Mouse (Mus musculus): ENCODE data around the gene Jag2. TPM values are rescaled to one million over a fixed set of nuclear protein-coding genes. Genes with fewer than 3 reads are reported as not detected.

The Jag2 gene
- polyA plus RNA-seq, 1 experiment from 2014 or later, result 14.8 TPM

- no peaks in the 10 kb centered on the region for H3K9me3 ChIP-seq (replicated peaks)
- no peak overlapping the region for H3K27ac ChIP-seq (replicated peaks)
- H3K36me3 ChIP-seq, result peaks cover 5% of the 10 kb centered on the region; the same call in 1 of the 2 replicates
- H3K4me2 ChIP-seq, result no peak overlapping the region
- no peak overlapping the region for H3K4me3 ChIP-seq (replicated peaks)
- H3K9ac ChIP-seq (replicated peaks), result no peak overlapping the region
- 90% methylated on average over 3 of the region's 3 CpGs for WGBS
- H3K27me3 ChIP-seq (replicated peaks), result no peaks in the 10 kb centered on the region; the same call in 1 of the 2 replicates
- H3K4me1 ChIP-seq, result peaks cover 28% of the 10 kb centered on the region
- ATAC-seq (ENCODE audit: low FRiP score), result no peak
Measured at GRCm38 (mm10) chr12:112952926-112953565, 23.5 kb upstream of the Jag2 start.

GRCm38 (mm10) chr12:112952433-112952832, 22.9 kb upstream of the Jag2 start:
- no peaks in the 10 kb centered on the region for H3K9me3 ChIP-seq (replicated peaks)
- H3K27ac ChIP-seq (replicated peaks), result 0 out of 2 replicates have a peak overlapping the region, but pooled peaks have one; percentile 92
- peaks cover 2% of the 10 kb centered on the region; the same call in 1 of the 2 replicates for H3K36me3 ChIP-seq
- no peak for ATAC-seq (ENCODE audit: low FRiP score)
- 67% methylated on average over 8 of the region's 8 CpGs for WGBS
- H3K4me2 ChIP-seq, result no peak overlapping the region
- H3K9ac ChIP-seq (replicated peaks), result no peak overlapping the region
- H3K4me3 ChIP-seq (replicated peaks), result no peak overlapping the region
- peaks cover 28% of the 10 kb centered on the region for H3K4me1 ChIP-seq
- H3K27me3 ChIP-seq (replicated peaks), result no peaks in the 10 kb centered on the region; the same call in 1 of the 2 replicates

DNA sequence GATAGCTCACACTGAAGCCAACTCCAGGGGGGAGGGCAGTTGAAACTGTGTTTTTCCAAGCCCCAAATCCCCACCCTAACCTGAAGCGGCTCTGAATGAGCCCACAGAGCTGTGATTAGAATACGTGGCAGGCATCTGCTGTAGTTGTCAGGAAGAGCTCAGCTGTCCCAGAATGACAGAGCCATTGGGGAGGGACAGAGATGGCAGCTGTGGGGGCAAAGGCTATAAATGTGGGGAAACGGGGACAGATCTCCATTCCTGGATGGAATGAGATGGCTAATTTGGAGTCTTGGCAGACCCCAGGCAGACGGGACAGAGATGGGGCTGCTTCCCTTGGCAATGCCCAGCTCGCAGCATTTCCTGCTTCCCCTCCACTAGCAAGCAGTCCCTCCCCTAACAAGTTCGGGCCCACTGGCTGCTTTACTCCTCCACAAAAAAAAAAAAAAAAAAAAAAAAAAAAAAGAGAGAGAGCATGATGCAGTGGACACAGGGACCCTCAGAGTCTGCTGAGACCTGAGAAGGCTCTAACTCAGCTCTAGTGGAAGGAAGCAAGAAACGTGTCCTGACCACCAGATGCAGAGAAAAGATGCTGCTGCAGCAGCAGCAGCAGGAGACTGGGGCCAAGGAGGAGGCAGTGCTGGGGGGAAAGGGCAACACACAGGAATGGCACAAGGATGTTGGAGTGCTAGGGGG, 21.7 kb upstream of the Jag2 start:
- Histone ChIP-seq H3K4me3 (replicated peaks) (peak overlapping the region; percentile 60; the same call in 1 of the 2 replicates), H3K9me3 (replicated peaks) (no peaks in the 10 kb centered on the region)
- WGBS, result 16% methylated on average over 7 of the region's 7 CpGs

DNA sequence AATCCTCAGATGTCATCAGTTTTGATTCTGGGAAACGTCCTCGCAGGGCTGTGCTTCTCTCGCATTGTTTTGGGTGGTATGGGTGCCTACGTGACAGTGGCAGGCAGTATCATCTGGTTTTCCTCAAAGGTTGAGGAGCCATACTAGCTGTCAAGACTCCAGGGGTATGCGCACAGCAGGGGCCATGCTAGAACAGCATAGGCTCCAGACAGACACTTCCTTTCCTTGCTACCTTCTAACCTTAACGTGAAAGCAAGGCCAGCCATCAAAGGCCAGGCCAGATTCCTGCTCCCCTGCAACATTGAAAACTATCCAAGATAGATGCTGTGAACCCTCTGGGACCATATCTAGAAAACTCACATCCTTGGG, 21.2 kb upstream of the Jag2 start:
- H3K36me3 ChIP-seq, result no peaks in the 10 kb centered on the region
- H3K4me3 ChIP-seq (replicated peaks), result peak overlapping the region; percentile 60
- H3K27me3 ChIP-seq (replicated peaks), result no peaks in the 10 kb centered on the region; the same call in 1 of the 2 replicates
- peak; percentile 58 for ATAC-seq (ENCODE audit: low FRiP score)
- peak overlapping the region; percentile 90 for H3K4me2 ChIP-seq
- H3K9ac ChIP-seq (replicated peaks), result peak overlapping the region; percentile 77
- H3K4me1 ChIP-seq, result peaks cover 28% of the 10 kb centered on the region
- H3K27ac ChIP-seq (replicated peaks), result peak overlapping the region; percentile 92
- 5% methylated on average over 6 of the region's 6 CpGs for WGBS
- H3K9me3 ChIP-seq (replicated peaks), result no peaks in the 10 kb centered on the region

More for the DNA sequence above, 21.7 kb upstream of the Jag2 start:
- no peak for ATAC-seq (ENCODE audit: low FRiP score)
- no peaks in the 10 kb centered on the region; the same call in 1 of the 2 replicates for H3K27me3 ChIP-seq (replicated peaks)
- peak overlapping the region; percentile 90 for H3K4me2 ChIP-seq
- H3K4me1 ChIP-seq, result peaks cover 28% of the 10 kb centered on the region
- peak overlapping the region; percentile 92 for H3K27ac ChIP-seq (replicated peaks)
- H3K9ac ChIP-seq (replicated peaks), result no peak overlapping the region
- H3K36me3 ChIP-seq, result no peaks in the 10 kb centered on the region

GRCm38 (mm10) chr12:112950040-112950760, 20.6 kb upstream of the Jag2 start:
- Histone ChIP-seq H3K4me1 (peaks cover 28% of the 10 kb centered on the region), H3K27ac (replicated peaks) (peak overlapping the region; percentile 92), H3K9ac (replicated peaks) (peak overlapping the region; percentile 77), H3K9me3 (replicated peaks) (no peaks in the 10 kb centered on the region), H3K4me3 (replicated peaks) (peak overlapping the region; percentile 60), H3K36me3 (no peaks in the 10 kb centered on the region), H3K4me2 (peak overlapping the region; percentile 90), H3K27me3 (replicated peaks) (no peaks in the 10 kb centered on the region; the same call in 1 of the 2 replicates)
- ATAC-seq (ENCODE audit: low FRiP score), result peak; percentile 92
- under 1% methylated on average over 58 of the region's 58 CpGs for WGBS

DNA sequence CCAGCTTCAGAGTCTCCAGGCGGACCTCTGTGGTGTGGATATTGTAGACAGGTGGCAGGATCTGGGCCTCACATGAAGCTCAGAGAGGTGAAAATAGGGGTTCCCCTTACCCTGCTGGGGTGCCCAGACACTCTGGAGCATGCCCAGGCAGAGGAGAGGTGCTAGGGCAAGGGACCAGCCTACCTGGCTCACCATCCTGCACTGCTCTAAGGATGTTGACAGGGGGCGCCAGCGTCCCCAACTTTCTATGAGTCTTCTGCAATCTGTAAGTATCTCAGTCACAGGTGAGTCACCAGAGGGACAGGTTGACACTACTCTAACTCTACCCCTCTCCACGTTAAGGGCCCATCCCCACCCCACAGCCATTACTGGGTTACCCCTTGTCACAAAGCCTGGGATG, 17.7 kb upstream of the Jag2 start:
- H3K9ac ChIP-seq (replicated peaks), result no peak overlapping the region
- peaks cover 29% of the 10 kb centered on the region for H3K4me1 ChIP-seq
- no peaks in the 10 kb centered on the region for H3K9me3 ChIP-seq (replicated peaks)
- no peak overlapping the region for H3K4me3 ChIP-seq (replicated peaks)
- H3K27me3 ChIP-seq (replicated peaks), result no peaks in the 10 kb centered on the region; the same call in 1 of the 2 replicates
- H3K36me3 ChIP-seq, result no peaks in the 10 kb centered on the region
- no peak overlapping the region for H3K4me2 ChIP-seq
- 34% methylated on average over 4 of the region's 4 CpGs for WGBS
- no peak overlapping the region for H3K27ac ChIP-seq (replicated peaks)
- no peak for ATAC-seq (ENCODE audit: low FRiP score)

- Histone ChIP-seq H3K9me3 (replicated peaks) (no peaks in the 10 kb centered on the region), H3K27me3 (replicated peaks) (no peaks in the 10 kb centered on the region), H3K4me3 (replicated peaks) (no peak overlapping the region), H3K9ac (replicated peaks) (no peak overlapping the region), H3K4me2 (no peak overlapping the region), H3K36me3 (no peaks in the 10 kb centered on the region), H3K4me1 (peaks cover 23% of the 10 kb centered on the region), H3K27ac (replicated peaks) (no peak overlapping the region)
- no peak for ATAC-seq (ENCODE audit: low FRiP score)
- 97% methylated on average over 2 of the region's 2 CpGs for WGBS
Measured at GRCm38 (mm10) chr12:112943669-112944068, 14.1 kb upstream of the Jag2 start.

GRCm38 (mm10) chr12:112941776-112942713, 12.5 kb upstream of the Jag2 start, which contains the start of gene Nudt14:
Gene Nudt14, minus strand, starts transcription at chr12:112942124.
- Histone ChIP-seq H3K27ac (replicated peaks) (peak within 1 kb of the TSS; percentile 83), H3K9ac (replicated peaks) (peak within 1 kb of the TSS; percentile 85), H3K4me3 (replicated peaks) (peak within 1 kb of the TSS; percentile 76), H3K9me3 (replicated peaks) (no peaks in the 10 kb centered on the region), H3K4me2 (peak within 1 kb of the TSS; percentile 82), H3K36me3 (no peaks in the 10 kb centered on the region), H3K4me1 (peaks cover 23% of the 10 kb centered on the region), H3K27me3 (replicated peaks) (no peaks in the 10 kb centered on the region)
- WGBS, result 2% methylated on average over 58 of the region's 58 CpGs
- peak; percentile 86 for ATAC-seq (ENCODE audit: low FRiP score)

DNA sequence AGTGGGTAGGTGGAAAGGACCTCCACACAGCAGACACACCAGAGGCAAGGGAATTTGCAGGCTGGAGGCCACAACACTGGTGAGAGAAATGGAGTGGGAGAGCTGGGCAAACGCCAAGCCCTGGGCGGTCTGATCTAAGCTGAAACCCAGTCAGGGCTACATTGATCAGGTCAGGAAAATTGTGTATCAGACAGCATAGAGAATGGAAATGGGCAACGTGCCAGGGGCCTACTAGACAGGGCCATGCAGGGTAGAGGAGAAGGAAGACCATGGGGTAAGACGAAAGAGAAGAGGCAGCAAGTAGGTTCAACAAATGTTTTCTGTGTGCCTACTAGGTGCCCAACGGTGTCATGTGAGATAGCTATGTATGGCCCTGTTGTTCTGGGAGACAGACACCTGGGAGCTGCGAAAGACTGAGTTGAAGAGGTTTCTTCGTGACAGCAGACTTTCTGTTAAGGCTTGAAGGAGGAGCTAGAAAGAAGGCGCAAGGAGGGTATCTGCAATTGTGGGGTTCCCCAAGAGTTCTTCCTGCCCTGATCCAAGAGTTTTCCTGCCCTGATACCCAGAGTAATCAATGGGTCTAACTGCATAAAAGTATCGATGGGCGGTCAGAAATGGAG, 11.7 kb upstream of the Jag2 start:
- Histone ChIP-seq H3K9ac (replicated peaks) (peak overlapping the region; percentile 85), H3K27me3 (replicated peaks) (no peaks in the 10 kb centered on the region), H3K36me3 (no peaks in the 10 kb centered on the region), H3K9me3 (replicated peaks) (no peaks in the 10 kb centered on the region), H3K4me2 (peak overlapping the region; percentile 82), H3K4me3 (replicated peaks) (peak overlapping the region; percentile 76), H3K27ac (replicated peaks) (peak overlapping the region; percentile 83), H3K4me1 (peaks cover 23% of the 10 kb centered on the region)
- peak; percentile 29 for ATAC-seq (ENCODE audit: low FRiP score)
- WGBS, result 39% methylated on average over 10 of the region's 10 CpGs

DNA sequence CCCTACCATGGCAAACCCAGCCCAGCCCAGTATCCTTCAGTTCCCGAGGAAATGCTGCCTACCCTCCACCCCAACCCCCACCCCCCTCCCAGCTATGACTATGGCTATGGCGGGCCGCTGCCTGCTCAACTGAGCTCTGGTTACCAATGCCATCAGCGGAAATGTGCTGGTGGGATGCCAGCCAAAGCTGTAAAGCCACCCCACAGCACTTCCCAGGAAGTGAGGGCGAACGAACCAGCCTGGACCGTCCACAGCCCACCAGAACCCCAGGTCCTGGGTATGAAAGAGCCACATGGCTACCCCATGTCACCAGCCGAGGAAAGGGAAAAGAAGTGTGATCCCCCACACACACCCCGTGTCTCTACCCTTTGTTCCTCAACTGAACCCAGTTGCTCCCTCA, 11.1 kb upstream of the Jag2 start:
- H3K36me3 ChIP-seq, result no peaks in the 10 kb centered on the region
- H3K27me3 ChIP-seq (replicated peaks), result no peaks in the 10 kb centered on the region
- peak overlapping the region; percentile 83; the same call in 1 of the 2 replicates for H3K27ac ChIP-seq (replicated peaks)
- 76% methylated on average over 9 of the region's 9 CpGs for WGBS
- H3K9ac ChIP-seq (replicated peaks), result no peak overlapping the region; the same call in 1 of the 2 replicates
- no peak for ATAC-seq (ENCODE audit: low FRiP score)
- H3K9me3 ChIP-seq (replicated peaks), result no peaks in the 10 kb centered on the region
- H3K4me1 ChIP-seq, result peaks cover 23% of the 10 kb centered on the region
- H3K4me3 ChIP-seq (replicated peaks), result 0 out of 2 replicates have a peak overlapping the region, but pooled peaks have one; percentile 76
- H3K4me2 ChIP-seq, result peak overlapping the region; percentile 82; the same call in 1 of the 2 replicates

All from neural tube, embryonic 15.5 days (tissue).